Mouse (Mus musculus) intestine, postnatal 0 days (tissue): ENCODE results near the gene Btg1. TPM values are rescaled to one million over a fixed set of nuclear protein-coding genes. Genes with fewer than 3 reads are reported as not detected.

ENCODE experiments used
- ATAC-seq: fragments of 200-750 bp; cut with Nextera tagmentation; 2 replicates; pipeline ENCODE4 v1.8.0; 2017; ENCODE audit warnings: mild to moderate bottlenecking, moderate TSS enrichment, moderate library complexity
- H3K27ac ChIP-seq: fragments of 300-500 bp; sonication (generic); 2 replicates; pipeline ENCODE4 v1.5.1; 2014; ENCODE audit warnings: mild to moderate bottlenecking, low read depth, low read length, moderate library complexity
- H3K27me3 ChIP-seq: fragments of 300-500 bp; sonication (generic); replicated peaks from 2 replicates; pipeline ENCODE4 v1.6.1; 2014; ENCODE audit warnings: low read length, mixed read lengths; ENCODE audit not compliant: control insufficient read depth, insufficient read depth
- H3K36me3 ChIP-seq: fragments of 300-500 bp; sonication (generic); 2 replicates; pipeline ENCODE4 v1.6.1; 2014; ENCODE audit warnings: mild to moderate bottlenecking, moderate library complexity; ENCODE audit not compliant: control insufficient read depth, insufficient read depth
- H3K4me1 ChIP-seq: fragments of 300-500 bp; sonication (generic); replicated peaks from 2 replicates; pipeline ENCODE4 v1.6.1; 2014; ENCODE audit warnings: antibody characterized with exemption, low read length, mixed read lengths; ENCODE audit not compliant: control insufficient read depth, insufficient read depth
- H3K4me2 ChIP-seq: fragments of 300-500 bp; sonication (generic); replicated peaks from 2 replicates; pipeline ENCODE4 v1.6.1; 2014; ENCODE audit warnings: low read depth, mild to moderate bottlenecking, moderate library complexity
- H3K4me3 ChIP-seq: fragments of 300-500 bp; sonication (generic); 2 replicates; pipeline ENCODE4 v1.5.1; 2014; ENCODE audit warnings: low read depth, low read length
- H3K9ac ChIP-seq: fragments of 300-500 bp; sonication (generic); 2 replicates; pipeline ENCODE4 v1.6.1; 2014; ENCODE audit warnings: mild to moderate bottlenecking, low read depth, low read length
- H3K9me3 ChIP-seq: fragments of 300-500 bp; sonication (generic); 2 replicates; pipeline ENCODE4 v1.6.1; 2016; ENCODE audit warnings: mixed run types; ENCODE audit not compliant: control insufficient read depth
- CTCF ChIP-seq: sonication (generic); IDR thresholded peaks from 2 replicates; pipeline ENCODE4 v1.5.1; 2016; ENCODE audit warnings: low read depth, mild to moderate bottlenecking, control low read depth, antibody characterized with exemption, moderate library complexity
- WGBS: fragments of 180-500 bp; shearing (Covaris S2); extraction: QIAGEN DNeasy Blood & Tissue Kit; methylation state at CpG from one replicate; pipeline ENCODE4 v1.1.7; 2014; 5-methylcytosine and 5-hydroxymethylcytosine counted together
- polyA plus RNA-seq: library from polyadenylated mRNA; unstranded; fragments of >200 nt; fragmentation: Nextera tagmentation; extraction: Ambion mirVana; gene quantifications from 2 replicates; pipeline ENCODE4 v1.2.1, GENCODE M21; 2015

The Btg1 gene
- polyA plus RNA-seq, 1 experiment from 2014 or later = 30.1 TPM

DNA sequence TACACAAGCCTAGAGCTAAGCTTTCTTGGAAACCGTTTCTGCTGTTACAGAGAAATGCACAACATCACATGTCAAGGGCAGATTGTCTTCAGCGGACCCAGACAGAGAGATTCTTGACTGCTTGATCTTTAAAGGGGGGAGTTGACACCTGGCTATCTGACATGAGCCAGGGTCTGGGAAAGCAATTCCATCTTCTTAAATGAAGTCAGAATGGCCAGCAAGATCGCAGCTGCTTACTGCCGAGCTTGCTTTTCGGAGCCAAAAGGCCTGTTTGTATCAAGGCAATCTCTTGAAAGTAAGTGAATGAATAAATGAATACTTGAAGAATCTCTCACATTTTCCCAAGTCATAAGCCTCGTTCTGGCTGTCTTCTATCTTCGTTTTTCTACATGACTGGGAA, 36.6 kb upstream of the Btg1 start:
- 77% methylated on average over 7 of the region's 7 CpGs for WGBS
- H3K4me3 ChIP-seq = no peak overlapping the region
- no peaks in the 10 kb centered on the region for H3K36me3 ChIP-seq
- no peak overlapping the region for H3K9ac ChIP-seq
- no peak for TF ChIP-seq CTCF
- no peak overlapping the region for H3K27ac ChIP-seq
- H3K9me3 ChIP-seq = no peaks in the 10 kb centered on the region
- ATAC-seq = no peak
- H3K4me1 ChIP-seq = no peaks in the 10 kb centered on the region
- H3K4me2 ChIP-seq = no peak overlapping the region
- no peaks in the 10 kb centered on the region for H3K27me3 ChIP-seq

DNA sequence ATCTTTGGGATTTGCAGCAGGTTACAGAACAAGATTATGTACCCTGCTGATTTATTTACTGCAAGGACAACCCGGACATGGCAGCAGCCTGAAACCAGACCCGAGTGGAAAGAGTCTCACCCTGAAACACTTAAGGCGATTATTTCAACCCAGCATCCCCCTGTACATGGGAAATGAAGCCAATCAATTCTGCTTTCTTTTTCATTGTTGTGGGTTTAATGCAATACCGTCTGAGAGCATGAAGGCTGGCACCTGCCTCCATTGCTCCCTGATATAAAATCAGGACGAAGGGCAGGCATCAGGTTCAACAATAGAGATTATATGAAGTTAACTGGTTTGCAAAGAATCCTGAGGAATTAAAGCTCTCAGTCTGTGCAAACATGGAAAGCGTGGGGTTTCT, 35.6 kb upstream of the Btg1 start:
- Histone ChIP-seq H3K36me3 (no peaks in the 10 kb centered on the region), H3K4me3 (no peak overlapping the region), H3K27me3 (no peaks in the 10 kb centered on the region), H3K4me1 (no peaks in the 10 kb centered on the region), H3K9me3 (no peaks in the 10 kb centered on the region), H3K4me2 (no peak overlapping the region), H3K9ac (no peak overlapping the region), H3K27ac (no peak overlapping the region)
- no peak for TF ChIP-seq CTCF
- ATAC-seq = no peak
- 65% methylated on average over 6 of the region's 6 CpGs for WGBS

DNA sequence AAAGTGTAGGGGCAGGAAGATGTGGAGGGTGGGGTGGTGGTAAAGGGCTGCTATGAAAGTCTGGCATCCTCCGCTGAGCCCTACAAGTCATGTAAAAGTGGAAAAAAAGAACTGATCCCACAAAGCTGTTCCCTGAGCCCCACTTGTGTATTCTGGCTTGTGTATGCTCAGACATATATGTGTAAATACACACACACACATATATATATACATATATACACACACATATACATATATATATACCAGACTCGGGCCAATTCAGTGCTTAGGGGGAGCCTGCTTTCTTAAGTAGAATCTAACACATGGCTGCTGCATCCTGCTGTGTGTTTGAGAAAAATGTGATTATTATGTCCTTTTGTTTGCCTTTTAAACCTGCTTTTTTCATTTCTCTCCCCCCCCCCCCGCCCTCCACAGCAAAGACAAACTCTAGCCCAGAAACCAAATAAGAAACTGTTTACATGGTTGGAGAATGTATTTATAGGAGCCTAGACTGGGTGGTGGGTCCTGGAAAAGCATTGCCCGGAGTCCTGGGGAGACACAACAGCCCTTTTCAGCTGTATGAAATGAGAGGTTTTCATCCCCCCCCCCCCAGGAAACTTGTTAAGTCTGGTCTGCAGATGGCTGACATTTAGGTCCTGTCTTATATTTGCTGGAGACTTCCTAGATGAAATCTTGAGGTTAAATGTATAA, 30.5 kb upstream of the Btg1 start:
- H3K27me3 ChIP-seq = no peaks in the 10 kb centered on the region
- 61% methylated on average over 4 of the region's 4 CpGs for WGBS
- no peak for TF ChIP-seq CTCF
- H3K9me3 ChIP-seq = no peaks in the 10 kb centered on the region
- H3K36me3 ChIP-seq = no peaks in the 10 kb centered on the region
- no peak overlapping the region for H3K4me2 ChIP-seq
- ATAC-seq = no peak
- no peak overlapping the region for H3K4me3 ChIP-seq
- no peak overlapping the region for H3K27ac ChIP-seq
- no peaks in the 10 kb centered on the region for H3K4me1 ChIP-seq
- no peak overlapping the region for H3K9ac ChIP-seq

DNA sequence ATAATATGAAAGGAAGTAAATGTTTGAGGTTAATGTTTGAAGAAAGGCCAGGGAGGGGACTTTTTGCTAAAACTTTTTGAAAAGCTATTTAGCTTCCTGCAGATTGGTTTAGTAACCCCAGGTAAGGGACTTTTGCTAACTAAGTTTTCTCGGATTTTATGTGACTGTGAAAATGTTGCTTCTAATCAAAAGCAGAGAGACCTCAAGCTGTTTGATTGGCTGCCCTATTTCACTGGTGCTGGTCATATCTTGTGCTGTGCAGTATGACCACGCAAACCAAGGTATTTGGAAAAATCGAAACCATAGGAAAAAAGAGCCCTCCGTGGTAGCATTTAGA, 30.0 kb upstream of the Btg1 start:
- no peak for ATAC-seq
- Histone ChIP-seq H3K9me3 (no peaks in the 10 kb centered on the region), H3K27me3 (no peaks in the 10 kb centered on the region), H3K4me1 (no peaks in the 10 kb centered on the region), H3K27ac (no peak overlapping the region), H3K9ac (no peak overlapping the region), H3K4me2 (no peak overlapping the region), H3K4me3 (no peak overlapping the region), H3K36me3 (no peaks in the 10 kb centered on the region)
- 81% methylated on average over 4 of the region's 4 CpGs for WGBS
- no peak for TF ChIP-seq CTCF

DNA sequence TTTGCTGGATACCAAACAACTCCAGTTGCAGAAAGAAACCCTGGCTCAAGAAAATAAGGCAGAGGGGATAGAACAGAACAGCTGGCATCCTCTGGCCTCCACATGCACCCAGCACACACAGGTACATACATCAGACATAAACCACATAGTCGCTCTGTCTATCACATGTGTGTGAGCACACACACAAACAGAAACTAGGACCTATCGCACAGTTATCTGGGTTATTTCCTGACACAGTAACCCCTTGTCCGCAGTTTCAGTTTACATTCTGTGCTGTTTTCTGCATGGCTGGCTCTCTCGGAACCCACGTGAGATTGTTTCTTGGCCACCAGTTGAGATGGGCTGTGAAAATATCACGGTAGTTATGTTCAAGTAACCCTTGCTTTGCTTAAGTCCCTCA, 28.6 kb upstream of the Btg1 start:
- Histone ChIP-seq H3K4me2 (no peak overlapping the region), H3K4me3 (no peak overlapping the region), H3K9ac (no peak overlapping the region), H3K36me3 (no peaks in the 10 kb centered on the region), H3K27ac (no peak overlapping the region), H3K27me3 (no peaks in the 10 kb centered on the region), H3K9me3 (no peaks in the 10 kb centered on the region), H3K4me1 (no peaks in the 10 kb centered on the region)
- no peak for ATAC-seq
- no peak for TF ChIP-seq CTCF
- whole genome bisulfite sequencing = 80% methylated on average over 6 of the region's 6 CpGs

DNA sequence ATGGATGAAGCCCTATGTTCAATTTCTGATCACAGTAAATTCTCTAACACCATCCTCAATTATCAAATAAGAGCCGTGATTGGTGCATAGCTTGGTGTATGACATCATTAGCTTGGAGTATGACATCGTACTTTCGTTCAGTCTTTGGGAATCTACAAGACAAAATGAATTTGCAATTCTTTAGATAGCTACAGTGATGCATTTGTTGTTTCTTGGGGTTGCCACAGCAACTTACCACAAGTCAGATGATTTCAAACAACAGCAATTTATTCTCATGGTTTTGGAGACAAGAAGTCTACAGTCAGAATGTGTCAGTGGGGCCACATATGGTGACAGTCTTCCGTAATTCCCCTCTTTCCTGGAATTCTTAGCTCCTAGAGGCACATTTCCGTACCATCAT, 27.0 kb upstream of the Btg1 start:
- Histone ChIP-seq H3K4me1 (no peaks in the 10 kb centered on the region), H3K27me3 (no peaks in the 10 kb centered on the region), H3K36me3 (no peaks in the 10 kb centered on the region), H3K4me3 (no peak overlapping the region), H3K9ac (no peak overlapping the region), H3K27ac (no peak overlapping the region), H3K9me3 (no peaks in the 10 kb centered on the region), H3K4me2 (no peak overlapping the region)
- 88% methylated on average over 5 of the region's 5 CpGs for WGBS
- no peak for ATAC-seq
- TF ChIP-seq CTCF = no peak

DNA sequence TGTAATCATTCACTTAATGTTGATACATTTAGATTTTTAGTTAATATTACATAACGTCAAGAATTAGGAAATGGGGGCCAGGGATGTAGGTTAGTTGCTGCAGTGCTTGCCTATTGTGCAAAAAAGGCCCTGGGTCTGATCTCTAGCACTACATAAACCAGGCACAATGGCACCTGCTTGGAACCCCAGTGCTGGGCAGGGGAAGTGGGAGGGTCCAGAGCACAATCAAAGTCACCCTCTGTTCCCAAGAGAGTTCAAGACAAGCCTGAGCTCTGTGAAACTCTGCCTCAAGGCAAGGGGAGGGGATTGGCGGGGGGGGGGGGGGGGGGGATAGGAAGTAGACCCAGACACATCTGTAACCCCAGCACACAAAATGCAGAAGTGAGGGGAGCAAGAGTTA, 24.7 kb upstream of the Btg1 start:
- WGBS = 24% methylated on average over 1 of the region's 2 CpGs
- ATAC-seq = no peak
- H3K36me3 ChIP-seq = no peaks in the 10 kb centered on the region
- no peak overlapping the region for H3K4me2 ChIP-seq
- no peak overlapping the region for H3K27ac ChIP-seq
- H3K27me3 ChIP-seq = no peaks in the 10 kb centered on the region
- H3K9me3 ChIP-seq = no peaks in the 10 kb centered on the region
- no peak overlapping the region for H3K9ac ChIP-seq
- H3K4me1 ChIP-seq = no peaks in the 10 kb centered on the region
- H3K4me3 ChIP-seq = no peak overlapping the region
- TF ChIP-seq CTCF = no peak
